Mouse (Mus musculus) heart, embryonic 13.5 days (tissue): ENCODE measurements at regions not wholly inside any gene's neighbourhood (a gene's known extent, or its start where the extent isn't known, plus 50 kb on each side); places are given as distances from the start of the nearest gene placed in this dataset.

ENCODE experiments used
- ATAC-seq: fragments of 200-750 bp; cut with Nextera tagmentation; 2 replicates; pipeline ENCODE4 v1.8.0; 2017; ENCODE audit warnings: moderate TSS enrichment; ENCODE audit not compliant: insufficient number of reproducible peaks, low FRiP score, low TSS enrichment; ENCODE audit errors: extremely low read depth
- H3K27ac ChIP-seq: fragments of 300-500 bp; sonication (generic); replicated peaks from 2 replicates; pipeline ENCODE4 v1.5.1; 2015; ENCODE audit warnings: moderate library complexity, mild to moderate bottlenecking, inconsistent platforms
- H3K27me3 ChIP-seq: fragments of 300-500 bp; sonication (generic); replicated peaks from 2 replicates; pipeline ENCODE4 v1.6.1; 2015; ENCODE audit warnings: mild to moderate bottlenecking, inconsistent platforms
- H3K36me3 ChIP-seq: fragments of 300-500 bp; sonication (generic); 2 replicates; pipeline ENCODE4 v1.6.1; 2015; ENCODE audit warnings: mild to moderate bottlenecking, inconsistent platforms
- H3K4me1 ChIP-seq: fragments of 300-500 bp; sonication (generic); 2 replicates; pipeline ENCODE4 v1.6.1; 2015; ENCODE audit warnings: inconsistent platforms
- H3K4me2 ChIP-seq: fragments of 300-500 bp; sonication (generic); 2 replicates; pipeline ENCODE4 v1.6.1; 2015; ENCODE audit warnings: inconsistent platforms, mild to moderate bottlenecking, moderate library complexity
- H3K4me3 ChIP-seq: fragments of 300-500 bp; sonication (generic); 2 replicates; pipeline ENCODE4 v1.5.1; 2015; ENCODE audit warnings: moderate library complexity, mild to moderate bottlenecking, inconsistent platforms
- H3K9ac ChIP-seq: fragments of 300-500 bp; sonication (generic); 2 replicates; pipeline ENCODE4 v1.6.1; 2015; ENCODE audit warnings: inconsistent platforms, mild to moderate bottlenecking, moderate library complexity
- H3K9me3 ChIP-seq: fragments of 300-500 bp; sonication (generic); 2 replicates; pipeline ENCODE4 v1.6.1; 2016; ENCODE audit warnings: inconsistent platforms
- WGBS: fragments of 180-500 bp; shearing (Covaris S2); methylation state at CpG from one replicate; pipeline ENCODE4 v1.1.7; 2015; ENCODE audit warnings: mixed read lengths; 5-methylcytosine and 5-hydroxymethylcytosine counted together

DNA sequence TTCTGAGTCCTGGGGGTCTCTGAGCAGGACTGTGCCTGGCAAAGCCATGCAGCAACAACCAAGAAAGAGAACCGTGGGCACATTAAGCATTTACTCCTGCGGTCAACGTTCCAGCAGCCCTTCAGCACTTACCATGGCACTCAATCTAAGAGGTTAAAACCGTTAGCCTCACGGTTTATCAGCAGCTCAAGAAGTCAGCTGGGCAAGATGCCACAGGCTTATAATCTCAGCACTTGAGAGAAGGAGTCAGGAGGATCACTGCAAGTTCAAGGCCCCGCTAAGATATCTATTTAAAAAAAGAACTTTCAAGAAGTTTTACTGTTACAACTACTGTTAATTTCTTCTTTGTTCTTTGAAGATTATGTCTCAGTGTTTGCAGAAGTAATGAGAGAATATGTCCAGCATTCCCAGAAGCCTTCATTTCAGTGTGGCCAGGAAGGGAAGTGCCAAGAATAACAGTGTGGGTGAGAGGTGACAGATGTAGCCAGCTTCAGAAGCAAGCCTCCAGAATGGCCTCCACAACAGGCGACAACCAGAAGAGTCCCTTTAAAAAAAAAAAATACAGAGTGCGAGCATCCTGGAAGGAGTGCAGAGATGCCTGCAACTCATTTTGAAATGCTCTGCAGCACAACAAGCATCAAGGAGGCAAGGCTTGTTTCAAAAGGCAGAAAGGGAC, 84.8 kb upstream of the Spred1 start:
- H3K4me1 ChIP-seq, result peaks cover 30% of the 10 kb centered on the region
- H3K27me3 ChIP-seq, result peaks cover 3% of the 10 kb centered on the region; the same call in 1 of the 2 replicates
- ATAC-seq, result no peak
- H3K9me3 ChIP-seq, result no peaks in the 10 kb centered on the region
- H3K4me3 ChIP-seq, result no peak overlapping the region
- no peak overlapping the region for H3K9ac ChIP-seq
- peak overlapping the region; percentile 37; the same call in 1 of the 2 replicates for H3K27ac ChIP-seq
- 16% methylated on average over 8 of the region's 8 CpGs for WGBS
- H3K36me3 ChIP-seq, result no peaks in the 10 kb centered on the region
- 0 out of 2 replicates have a peak overlapping the region, but pooled peaks have one; percentile 3 for H3K4me2 ChIP-seq

DNA sequence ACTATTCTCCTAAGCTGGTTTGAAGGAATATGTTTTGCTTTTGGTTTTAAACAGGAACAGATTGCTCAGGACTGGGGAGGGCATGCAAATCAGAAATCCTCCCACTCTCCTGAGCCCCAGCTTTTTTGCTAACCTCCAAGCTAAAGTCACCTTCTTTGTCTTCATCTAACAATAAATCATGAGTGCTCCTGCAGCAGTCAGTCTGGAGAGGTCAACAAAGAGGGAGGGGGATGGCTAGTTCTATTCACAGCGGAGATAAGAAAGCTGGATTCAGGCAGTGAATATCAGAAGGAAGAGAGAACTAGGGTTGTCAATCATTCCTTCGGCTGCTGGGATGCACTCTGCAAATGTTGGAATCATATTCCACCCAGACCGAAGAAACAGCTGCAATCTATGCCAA, 81.0 kb upstream of the Spred1 start:
- H3K4me3 ChIP-seq, result no peak overlapping the region
- no peaks in the 10 kb centered on the region for H3K9me3 ChIP-seq
- H3K36me3 ChIP-seq, result no peaks in the 10 kb centered on the region
- H3K9ac ChIP-seq, result peak overlapping the region; percentile 24; the same call in 1 of the 2 replicates
- 0 out of 2 replicates have a peak overlapping the region, but pooled peaks have one; percentile 6 for H3K27ac ChIP-seq
- H3K4me2 ChIP-seq, result no peak overlapping the region
- H3K4me1 ChIP-seq, result peaks cover 45% of the 10 kb centered on the region
- 19% methylated on average over 3 of the region's 3 CpGs for WGBS
- H3K27me3 ChIP-seq, result no peaks in the 10 kb centered on the region
- ATAC-seq, result no peak

DNA sequence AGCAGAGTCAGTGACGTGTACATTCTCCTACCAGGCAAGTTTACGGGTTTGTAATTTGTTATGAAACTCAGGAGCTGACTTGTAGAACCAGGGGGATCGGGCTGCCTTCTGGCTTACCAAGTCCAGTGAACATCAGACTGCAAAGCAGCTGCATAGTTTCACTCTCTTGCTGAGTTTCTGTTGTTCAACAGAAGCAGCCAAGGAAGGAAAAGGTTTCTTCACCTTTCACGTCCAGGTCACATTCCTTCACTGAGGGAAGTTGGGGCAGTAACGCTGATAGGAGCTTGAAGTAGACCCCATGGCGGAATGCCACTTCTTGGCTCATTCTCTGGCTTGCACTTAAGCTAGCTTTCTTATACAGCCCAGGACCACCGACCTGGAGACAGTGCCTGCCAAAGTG, 77.3 kb upstream of the Spred1 start:
- Histone ChIP-seq H3K4me1 (peaks cover 39% of the 10 kb centered on the region), H3K27me3 (peaks cover 8% of the 10 kb centered on the region; the same call in 1 of the 2 replicates), H3K9ac (no peak overlapping the region), H3K9me3 (no peaks in the 10 kb centered on the region), H3K27ac (no peak overlapping the region), H3K4me3 (no peak overlapping the region), H3K36me3 (no peaks in the 10 kb centered on the region), H3K4me2 (no peak overlapping the region)
- ATAC-seq, result no peak
- 54% methylated on average over 7 of the region's 7 CpGs for WGBS

DNA sequence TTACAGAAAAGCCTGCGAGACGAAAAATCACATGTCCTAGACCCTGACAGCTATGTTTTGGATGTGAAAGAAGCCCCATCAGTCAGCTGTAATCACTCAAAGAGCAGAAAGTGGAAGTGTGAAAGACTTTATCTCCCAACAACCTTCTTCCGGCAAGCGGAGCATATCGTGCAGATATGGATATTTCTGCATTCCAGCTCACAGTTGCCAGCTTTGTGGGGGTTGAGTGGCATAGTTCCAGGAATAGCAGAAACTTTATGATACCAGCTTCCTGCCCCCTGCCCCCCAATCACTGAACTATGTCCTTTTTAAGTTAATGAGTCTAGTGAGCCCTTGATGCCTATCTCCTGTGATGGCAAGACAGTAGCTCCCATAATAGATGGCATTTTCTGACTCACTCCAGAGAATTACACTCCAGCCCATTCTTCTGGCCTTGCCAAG, 72.9 kb upstream of the Spred1 start:
- 0 out of 2 replicates have a peak overlapping the region, but pooled peaks have one; percentile 65 for H3K27ac ChIP-seq
- 15% methylated on average over 5 of the region's 5 CpGs for WGBS
- no peak for ATAC-seq
- no peak overlapping the region for H3K9ac ChIP-seq
- peaks cover 9% of the 10 kb centered on the region for H3K9me3 ChIP-seq
- peaks cover 19% of the 10 kb centered on the region for H3K4me1 ChIP-seq
- no peak overlapping the region for H3K4me3 ChIP-seq
- peak overlapping the region; percentile 29 for H3K4me2 ChIP-seq
- no peaks in the 10 kb centered on the region for H3K36me3 ChIP-seq
- H3K27me3 ChIP-seq, result peaks cover 8% of the 10 kb centered on the region; the same call in 1 of the 2 replicates

DNA sequence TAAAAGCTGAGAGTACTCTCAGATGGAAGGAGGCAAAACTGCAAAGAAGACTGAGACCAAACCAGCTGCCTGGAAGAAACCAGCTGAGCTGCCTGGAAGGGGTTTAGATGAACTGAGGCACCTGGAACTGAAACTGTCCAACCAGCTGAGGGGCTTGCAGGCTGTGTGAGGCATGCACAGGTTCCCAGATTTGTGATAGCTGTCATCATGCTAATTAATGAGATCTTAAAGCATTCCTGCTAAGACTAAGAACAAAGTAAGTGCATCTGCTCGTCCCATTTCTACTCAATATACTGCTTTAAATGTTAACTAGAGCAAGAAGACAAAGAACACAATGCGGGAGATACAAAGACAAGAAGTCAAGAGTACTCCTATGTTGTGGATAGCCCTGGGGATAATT, 71.1 kb upstream of the Spred1 start:
- ATAC-seq, result no peak
- H3K4me2 ChIP-seq, result no peak overlapping the region
- no peak overlapping the region for H3K4me3 ChIP-seq
- no peak overlapping the region for H3K27ac ChIP-seq
- 80% methylated on average over 2 of the region's 2 CpGs for WGBS
- no peaks in the 10 kb centered on the region for H3K36me3 ChIP-seq
- peaks cover 11% of the 10 kb centered on the region for H3K4me1 ChIP-seq
- H3K9me3 ChIP-seq, result peaks cover 10% of the 10 kb centered on the region
- no peak overlapping the region for H3K9ac ChIP-seq
- peaks cover 8% of the 10 kb centered on the region; the same call in 1 of the 2 replicates for H3K27me3 ChIP-seq

DNA sequence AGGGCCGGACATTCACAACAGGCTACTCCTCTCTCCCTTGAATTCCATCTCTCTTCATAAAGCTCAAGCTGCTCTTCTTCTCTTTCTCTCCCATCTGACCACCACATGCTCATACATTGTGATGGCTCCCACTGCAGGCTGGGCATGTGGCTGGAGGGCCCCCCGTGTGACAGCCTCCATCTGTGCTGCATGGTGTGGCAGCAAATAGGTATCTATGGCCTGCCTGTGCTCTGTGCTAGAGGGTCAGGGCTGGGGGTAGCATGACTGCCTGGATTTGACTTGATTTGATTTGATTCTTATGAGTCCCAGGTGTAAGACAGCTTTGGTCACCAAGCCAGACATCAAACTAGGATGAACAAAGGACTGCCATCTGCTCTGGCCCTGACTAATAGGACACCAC, 57.0 kb upstream of the Spred1 start:
- 76% methylated on average over 2 of the region's 2 CpGs for WGBS

DNA sequence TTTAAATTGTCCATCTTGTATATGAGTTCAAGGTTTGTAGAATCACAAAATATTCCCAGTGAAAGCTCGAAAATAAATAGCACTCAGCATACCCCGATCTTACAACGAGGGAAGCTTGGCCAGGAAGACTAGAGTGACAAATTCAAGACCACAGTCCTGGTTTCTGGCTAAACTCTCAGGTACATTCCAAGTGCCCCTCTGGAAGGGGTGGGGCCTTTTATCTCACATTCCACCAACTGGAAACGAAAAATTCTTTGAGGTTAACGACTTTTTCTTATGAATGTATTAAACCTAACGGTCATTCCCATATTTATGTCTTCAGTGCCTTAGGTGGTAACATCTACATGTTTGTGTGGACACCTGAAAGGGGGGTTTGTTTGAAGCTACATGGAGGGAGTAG, 50.8 kb upstream of the Spred1 start:
- Histone ChIP-seq H3K4me1 (0 out of 2 replicates have a peak, but pooled peaks cover 3% of the 10 kb centered on the region), H3K36me3 (no peaks in the 10 kb centered on the region), H3K9ac (no peak overlapping the region), H3K4me3 (no peak overlapping the region), H3K27ac (no peak overlapping the region), H3K4me2 (no peak overlapping the region), H3K9me3 (no peaks in the 10 kb centered on the region), H3K27me3 (no peaks in the 10 kb centered on the region)
- no peak for ATAC-seq
- 55% methylated on average over 6 of the region's 6 CpGs for WGBS

More for the DNA sequence above, 57.0 kb upstream of the Spred1 start:
- no peak overlapping the region for H3K9ac ChIP-seq
- H3K4me1 ChIP-seq, result no peaks in the 10 kb centered on the region
- H3K4me2 ChIP-seq, result no peak overlapping the region
- H3K27me3 ChIP-seq, result no peaks in the 10 kb centered on the region
- H3K27ac ChIP-seq, result no peak overlapping the region
- no peak overlapping the region for H3K4me3 ChIP-seq
- no peaks in the 10 kb centered on the region for H3K36me3 ChIP-seq
- no peak for ATAC-seq
- no peaks in the 10 kb centered on the region for H3K9me3 ChIP-seq

DNA sequence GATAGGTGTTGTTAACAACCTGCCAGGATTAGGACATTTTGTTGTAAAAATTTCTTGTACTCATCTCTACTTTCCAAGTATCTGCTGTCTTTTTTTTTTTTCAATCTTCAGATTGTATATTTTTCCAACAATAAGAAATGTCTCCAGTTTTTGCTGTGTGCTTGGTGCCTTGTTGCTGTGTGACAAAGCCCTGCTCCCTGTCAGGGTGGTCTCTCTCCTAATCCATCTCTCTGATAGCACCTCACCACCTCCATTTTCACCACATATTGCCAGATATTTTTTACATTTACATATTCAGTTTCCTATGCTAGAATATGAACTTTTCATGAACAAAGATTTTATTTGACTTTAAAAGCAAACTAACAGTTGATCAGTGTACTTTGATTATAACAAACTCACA, 50.1 kb upstream of the Spred1 start:
- no peak for ATAC-seq
- Histone ChIP-seq H3K9me3 (no peaks in the 10 kb centered on the region), H3K27ac (no peak overlapping the region), H3K4me1 (0 out of 2 replicates have a peak, but pooled peaks cover 3% of the 10 kb centered on the region), H3K9ac (no peak overlapping the region), H3K4me2 (no peak overlapping the region), H3K36me3 (no peaks in the 10 kb centered on the region), H3K4me3 (no peak overlapping the region), H3K27me3 (no peaks in the 10 kb centered on the region)
